Mouse (Mus musculus): Measurements from ENCODE around the gene Map6. TPM values are rescaled to one million over a fixed set of nuclear protein-coding genes. Genes with fewer than 3 reads are reported as not detected.
A peak's percentile ranks its signal among the peaks of the same experiment; 100 is the strongest.

Gene Map6
- total RNA-seq, 2 experiments from 2014 or later = 178 to 182 TPM

DNA sequence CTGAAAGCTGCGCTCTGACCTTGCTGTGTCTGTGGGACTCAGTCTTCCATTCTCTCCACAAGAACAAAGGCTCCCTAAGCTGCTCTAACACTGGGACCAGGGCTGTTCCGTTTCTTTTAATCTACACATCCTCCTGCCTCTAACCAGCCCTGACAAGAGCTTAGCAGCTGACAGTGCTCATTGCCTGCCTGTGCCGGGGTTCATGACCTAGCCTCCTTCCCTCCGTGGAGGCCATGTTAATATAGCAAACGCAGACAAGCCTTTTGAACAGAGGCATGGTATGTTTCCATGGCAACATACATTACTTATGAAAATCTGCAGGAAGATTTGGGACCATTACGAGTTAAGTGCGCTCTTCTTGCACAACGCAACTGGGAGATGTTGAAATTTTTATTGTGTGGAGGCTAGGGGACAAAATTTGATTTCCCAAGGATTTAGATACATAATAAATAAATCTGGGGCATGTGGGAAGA, 45.5 kb downstream of the Map6 start:
- no peak for DNase-seq (ENCODE audit: low spot score in 2 of 2)

DNA sequence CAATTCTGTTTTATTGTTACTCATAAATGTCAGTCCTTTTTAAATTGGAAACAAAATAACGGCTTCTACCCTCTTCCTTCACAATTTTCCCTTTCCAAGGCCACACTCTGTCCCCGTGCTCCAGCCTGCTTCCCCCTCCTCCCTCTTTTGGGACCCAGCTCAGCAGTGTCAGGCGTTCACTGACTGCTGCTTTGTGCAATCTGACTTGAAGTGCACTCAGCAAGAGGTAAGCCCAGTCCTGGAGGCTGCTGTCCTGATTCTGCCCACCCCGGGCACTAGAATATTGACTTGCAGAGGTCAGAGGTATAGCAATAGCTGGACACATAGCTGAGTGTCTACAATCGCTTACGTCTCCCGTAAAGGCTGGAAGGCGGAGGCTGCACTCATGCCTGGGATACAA, 46.0 kb downstream of the Map6 start:
- no peak for DNase-seq (ENCODE audit: low spot score in 2 of 2)

DNA sequence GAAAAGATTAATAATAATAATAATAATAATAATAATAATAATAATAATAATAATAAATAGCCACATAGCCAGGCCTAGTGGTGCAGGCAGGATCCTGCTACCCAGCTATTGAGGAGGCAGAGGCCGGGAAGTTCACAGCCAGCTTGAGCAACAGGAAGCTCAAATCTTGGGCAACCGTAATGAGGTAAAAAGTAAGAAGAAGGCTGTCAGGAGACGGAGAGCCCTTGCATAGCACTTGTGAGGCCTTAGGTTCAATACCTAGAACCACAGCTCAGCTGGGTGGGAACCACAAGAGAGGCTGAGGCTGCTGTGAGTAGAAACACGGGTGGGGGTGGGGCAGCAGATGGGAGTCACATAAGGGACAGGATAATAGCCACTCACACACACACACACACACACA, 47.3 kb downstream of the Map6 start:
- no peak for DNase-seq (ENCODE audit: low spot score in 2 of 2)

DNA sequence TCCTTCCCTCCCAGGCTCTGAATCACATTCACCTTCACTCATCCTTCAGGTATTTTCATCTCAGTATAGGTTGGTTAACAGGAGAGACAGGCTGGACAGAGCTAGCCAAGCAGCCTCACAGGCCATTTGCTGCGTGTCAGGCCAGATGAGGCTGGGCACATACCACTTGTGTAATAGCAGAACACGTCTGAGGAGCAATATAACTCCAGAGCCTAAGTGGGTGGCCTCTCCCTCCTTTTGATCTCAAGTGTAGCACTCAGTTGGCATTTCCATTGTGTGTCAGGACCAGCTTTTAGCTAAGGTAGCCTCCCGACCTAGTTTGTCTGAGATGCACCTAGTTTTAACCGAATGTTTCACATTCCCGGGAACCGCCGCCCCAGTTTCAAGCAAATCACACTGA, 49.0 kb downstream of the Map6 start:
- no peak for DNase-seq (ENCODE audit: low spot score in 2 of 2)

DNA sequence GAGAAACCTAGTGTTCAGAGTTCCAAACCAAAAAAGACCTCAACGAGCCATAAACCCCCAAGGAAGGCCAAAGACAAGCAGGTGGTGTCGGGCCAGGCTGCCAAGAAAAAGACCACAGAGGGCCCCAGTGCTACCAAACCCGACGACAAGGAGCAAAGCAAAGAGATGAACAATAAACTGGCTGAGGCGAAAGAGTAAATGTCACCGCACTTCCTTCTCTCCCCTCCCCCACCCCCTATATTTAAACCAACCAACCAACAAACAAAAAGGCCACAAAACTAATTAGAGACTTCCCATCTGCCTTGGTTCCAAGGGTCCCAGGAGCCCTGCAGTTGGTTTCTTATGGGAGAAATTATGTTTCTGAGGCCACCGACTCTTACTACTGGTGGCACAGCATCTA, 50.2 kb downstream of the Map6 start:
- no peak for DNase-seq (ENCODE audit: low spot score in 2 of 2)

DNA sequence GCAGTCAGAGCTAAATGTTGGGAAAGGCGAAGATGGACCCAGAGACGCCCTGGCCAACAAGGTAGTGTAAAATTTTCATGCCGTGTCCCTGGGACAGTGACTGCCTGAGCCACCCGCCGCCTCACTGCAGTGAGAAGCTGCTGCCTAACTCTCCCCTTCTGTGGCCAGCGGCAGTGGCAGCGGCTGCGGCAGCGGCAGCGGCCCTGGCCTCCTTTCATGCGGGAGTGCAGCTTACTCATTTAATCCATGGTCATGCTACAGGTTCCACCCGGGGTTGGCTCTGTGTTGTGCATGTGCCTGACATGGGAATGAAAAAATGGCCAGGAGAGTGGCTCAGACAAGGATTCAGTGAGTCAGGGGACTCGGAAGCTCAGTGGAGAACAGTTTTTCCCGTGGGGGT, 53.3 kb downstream of the Map6 start:
- no peak for DNase-seq (ENCODE audit: low spot score in 2 of 2)

DNA sequence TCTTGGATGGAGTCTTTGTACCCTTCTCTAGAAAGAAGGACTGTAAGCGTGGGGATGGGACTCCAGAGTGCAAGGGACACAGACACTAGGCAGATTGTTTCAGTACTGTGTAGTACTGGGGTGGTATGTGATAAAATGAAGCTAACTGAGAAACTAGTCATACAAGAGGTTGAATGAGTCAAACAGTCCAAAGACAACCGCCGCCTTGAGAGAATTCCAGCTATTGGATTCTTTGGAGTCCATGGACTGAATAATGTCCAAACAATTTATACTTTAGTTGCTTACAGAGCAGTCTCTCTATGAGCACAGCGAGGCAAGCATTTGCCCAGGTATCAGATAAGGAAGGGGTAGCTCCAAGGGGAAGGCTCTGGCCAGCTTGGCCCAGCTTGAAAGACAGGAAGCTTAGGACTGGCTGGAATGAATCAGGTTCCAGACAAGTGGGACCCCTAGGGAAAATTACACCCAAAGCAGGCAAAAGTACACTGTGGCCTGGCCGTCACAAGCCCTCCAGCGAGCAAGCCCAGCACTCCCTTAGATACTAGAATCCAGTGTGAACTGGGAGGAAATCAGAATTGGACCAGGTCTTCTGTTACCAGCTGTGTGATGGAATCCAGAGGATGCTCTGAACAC, 55.6 kb downstream of the Map6 start:
- DNase-seq (ENCODE audit: low spot score in 2 of 2) = no peak

DNA sequence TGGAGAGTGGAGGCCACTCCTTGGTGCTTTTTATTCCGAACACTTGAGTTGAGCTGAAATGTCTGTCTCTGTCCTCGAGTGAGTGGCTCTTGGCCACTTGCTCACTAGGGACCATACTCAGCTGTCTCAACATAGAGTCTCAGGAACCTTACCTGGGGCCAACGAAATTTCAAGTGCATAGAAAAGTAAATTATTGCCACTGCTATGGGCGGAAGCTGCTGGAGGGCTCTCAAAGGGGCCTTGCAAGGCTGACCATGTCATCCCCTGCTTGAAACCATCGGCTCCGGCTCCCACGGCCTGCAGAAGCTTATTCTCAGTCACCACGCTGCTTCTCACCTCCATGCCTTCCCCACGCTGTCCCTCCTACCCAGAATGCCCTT, 56.1 kb downstream of the Map6 start:
- DNase-seq (ENCODE audit: low spot score in 2 of 2) = no peak

DNA sequence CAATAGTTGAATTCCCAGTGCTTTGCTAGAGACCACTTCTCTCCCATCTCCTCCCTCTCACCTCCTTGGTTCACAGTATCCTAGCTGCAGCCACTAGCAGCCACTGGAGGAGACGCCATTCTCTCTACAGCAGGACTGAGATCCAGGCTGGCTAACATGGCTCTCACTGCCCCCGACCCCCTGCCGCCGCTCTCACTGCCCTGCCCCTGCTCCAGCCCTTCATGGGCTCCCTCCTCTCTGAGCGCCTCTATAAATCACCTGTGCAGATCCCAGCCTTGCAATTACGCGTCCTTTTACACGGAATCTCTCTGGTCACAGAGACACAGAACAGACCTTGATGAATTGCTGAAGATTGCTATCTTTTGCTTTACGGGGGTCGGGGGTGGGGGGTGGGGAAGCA, 57.6 kb downstream of the Map6 start:
- DNase-seq (ENCODE audit: low spot score in 2 of 2) = no peak

DNA sequence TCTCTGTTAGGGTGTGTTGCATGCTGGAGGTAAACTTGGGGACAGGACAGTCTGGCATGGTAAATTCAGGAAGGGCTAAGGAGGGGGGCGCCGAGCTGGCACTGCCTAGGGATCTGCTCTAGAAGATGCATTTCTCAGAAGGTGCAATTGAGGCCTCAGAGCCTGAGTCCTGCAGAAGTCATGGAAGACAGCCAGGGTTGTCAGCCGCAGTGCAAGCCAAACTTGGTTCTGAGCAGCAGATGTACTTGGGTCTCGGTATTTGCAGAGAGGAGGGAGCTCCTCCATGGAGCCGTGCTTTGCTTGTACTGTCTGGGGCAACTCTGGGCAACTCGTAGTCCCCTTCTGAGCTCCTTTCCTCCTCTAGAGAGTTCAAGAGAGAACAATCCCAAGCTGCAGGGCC, 58.9 kb downstream of the Map6 start:
- no peak for DNase-seq (ENCODE audit: low spot score in 2 of 2)

DNA sequence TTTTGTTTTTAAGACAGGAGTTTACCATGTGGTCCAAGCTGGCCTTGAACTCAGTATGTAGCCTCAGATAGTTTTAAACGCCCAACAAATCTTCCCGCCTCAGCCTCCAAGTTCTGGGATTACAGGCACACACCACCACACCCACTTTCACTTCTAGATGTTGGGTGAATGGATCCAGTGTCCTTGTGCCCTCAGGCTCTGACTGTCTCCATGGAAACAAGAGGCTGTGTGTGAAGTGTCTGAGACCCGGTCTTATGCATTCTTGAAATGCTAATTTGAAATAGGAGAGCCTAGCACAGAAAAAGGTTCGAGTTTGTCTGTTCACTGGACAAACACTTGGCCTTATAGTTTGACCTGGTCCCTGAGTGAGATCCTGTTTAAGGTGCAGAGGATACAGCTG, 61.6 kb downstream of the Map6 start:
- DNase-seq (ENCODE audit: low spot score in 2 of 2) = no peak

DNA sequence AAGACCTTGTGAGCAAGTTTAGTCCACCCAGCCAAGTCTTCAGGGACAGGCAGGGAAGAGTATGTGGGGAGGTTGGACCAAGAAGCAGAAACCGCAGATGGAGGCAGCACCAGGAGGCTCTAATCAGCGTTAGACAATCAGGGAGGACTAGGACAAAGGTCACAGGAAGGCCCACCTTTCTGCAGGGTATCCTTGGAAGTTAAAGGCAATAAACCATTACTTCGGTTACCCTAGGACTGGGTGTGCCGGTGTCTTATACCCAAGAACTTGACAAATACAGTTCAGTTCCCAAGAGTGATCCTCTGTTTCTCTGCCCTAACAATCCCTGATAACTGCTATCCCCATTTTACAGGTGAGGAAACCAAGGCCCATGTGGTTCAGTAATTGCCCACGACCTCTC, 62.8 kb downstream of the Map6 start:
- DNase-seq (ENCODE audit: low spot score in 2 of 2) = no peak

DNA sequence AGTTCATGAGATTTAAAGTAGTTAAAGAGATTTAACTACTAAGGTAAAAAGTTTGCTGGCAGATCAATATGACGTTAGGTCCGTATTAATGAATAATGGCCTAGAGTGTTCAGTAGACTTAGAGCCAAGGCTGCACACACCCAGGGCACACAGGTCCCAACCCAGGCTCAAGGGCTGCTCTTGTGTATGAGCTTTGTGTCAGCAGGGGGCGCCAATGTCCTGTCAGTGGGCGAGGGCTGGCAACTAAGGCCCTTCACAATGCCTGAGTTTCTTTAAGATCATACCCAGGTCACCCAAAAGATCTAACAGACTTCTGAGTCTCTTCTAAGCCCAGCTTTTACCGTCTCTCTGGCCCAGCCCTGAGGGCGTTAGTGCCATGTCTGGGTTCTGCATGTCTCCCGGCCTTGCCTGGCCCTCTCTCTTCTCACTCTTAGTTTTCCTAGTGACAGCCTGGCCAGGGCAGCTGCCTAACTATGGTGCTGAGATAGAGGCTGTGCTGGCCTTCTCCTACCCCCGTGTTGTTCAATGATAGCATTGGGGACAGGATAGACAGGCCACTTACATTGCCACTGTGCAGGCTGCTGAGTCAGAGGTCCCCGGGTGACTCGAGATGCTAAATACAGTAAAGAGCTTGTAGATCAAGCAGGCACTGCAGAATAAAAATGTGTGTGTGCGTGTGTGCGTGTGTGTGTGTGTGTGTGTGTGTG, 65.7 kb downstream of the Map6 start:
- peak; percentile 84 to 87 for DNase-seq (ENCODE audit: low spot score in 2 of 2)

DNA sequence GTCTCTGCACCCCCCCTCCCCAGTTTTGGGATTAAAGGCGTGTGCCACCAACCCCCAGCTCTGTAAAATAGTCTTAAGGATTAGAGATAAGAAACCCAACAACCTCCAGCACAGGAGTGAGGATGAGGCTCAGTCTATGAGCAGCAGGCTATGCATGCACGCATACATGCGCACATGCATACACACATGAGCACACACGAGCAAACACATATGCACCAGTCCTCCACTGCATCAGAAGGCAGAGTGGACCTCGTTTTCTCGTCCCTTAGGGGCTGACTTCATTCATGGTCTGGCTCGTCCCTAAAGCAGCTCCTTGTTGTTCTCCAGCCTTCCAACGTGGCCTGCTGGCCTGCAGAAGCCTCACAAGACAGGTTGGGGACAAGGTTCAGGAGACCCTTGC, 73.5 kb downstream of the Map6 start:
- DNase-seq (ENCODE audit: low spot score in 2 of 2) = no peak

DNA sequence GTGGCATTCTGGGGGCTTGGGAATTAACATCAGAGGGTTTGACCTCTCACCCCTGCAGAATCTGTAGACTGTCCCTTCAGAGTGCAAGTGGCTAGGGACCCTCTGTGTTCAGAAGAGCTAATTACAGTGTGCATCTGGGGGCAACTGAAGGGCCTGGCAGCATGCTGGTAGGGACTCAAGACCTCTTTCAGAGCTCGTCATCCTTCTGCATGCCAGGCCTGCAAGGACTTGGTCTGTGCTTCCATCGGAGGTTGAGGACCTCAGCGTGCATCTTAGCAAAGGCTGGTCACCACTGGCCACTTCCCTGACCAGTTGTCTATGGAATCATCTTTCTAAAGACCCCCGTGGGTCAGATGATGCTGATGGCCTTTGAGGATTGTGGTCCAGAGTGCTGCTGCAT, 76.3 kb downstream of the Map6 start:
- DNase-seq (ENCODE audit: low spot score in 2 of 2) = no peak

DNA sequence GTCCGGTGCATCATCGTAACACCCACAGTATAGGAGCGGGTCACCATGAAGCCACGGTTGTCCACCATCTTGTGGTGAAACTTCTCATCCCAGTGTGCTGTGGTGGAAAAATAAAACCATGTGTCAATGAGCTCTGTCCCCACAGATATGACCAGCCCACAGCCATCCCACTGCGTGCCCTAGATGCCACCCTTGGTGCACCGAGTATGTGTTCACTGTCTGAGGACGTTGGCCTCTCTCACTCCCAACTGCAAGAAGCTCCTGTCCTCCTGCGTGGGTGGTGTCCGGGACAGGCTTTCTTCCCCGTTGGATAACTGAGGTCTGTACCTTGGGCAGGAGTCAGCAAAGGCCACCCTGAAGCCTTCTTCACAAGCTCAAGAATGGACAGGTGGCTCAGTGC, 80.0 kb downstream of the Map6 start:
- no peak for DNase-seq (ENCODE audit: low spot score in 2 of 2)

DNA sequence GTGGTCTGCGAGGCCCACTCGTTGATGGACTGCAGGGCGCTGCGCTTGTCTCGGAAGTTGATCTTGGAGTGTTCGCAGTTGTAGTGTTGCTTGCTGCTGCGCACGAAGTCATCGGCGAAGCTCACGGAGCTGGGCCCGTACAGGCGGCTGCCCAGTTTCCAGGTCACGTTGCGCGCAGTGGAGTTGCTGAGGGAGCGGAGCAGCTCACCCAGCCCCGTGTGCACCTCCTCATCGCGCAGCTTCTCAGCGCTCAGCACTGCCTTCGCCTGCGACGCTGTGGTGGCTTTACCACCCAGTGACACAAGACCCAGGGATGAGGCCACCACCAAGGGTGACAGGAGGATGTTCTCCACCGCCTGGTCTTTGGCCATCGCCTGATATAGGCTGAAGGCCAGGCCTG, 81.6 kb downstream of the Map6 start:
- DNase-seq (ENCODE audit: low spot score in 2 of 2) = no peak

DNA sequence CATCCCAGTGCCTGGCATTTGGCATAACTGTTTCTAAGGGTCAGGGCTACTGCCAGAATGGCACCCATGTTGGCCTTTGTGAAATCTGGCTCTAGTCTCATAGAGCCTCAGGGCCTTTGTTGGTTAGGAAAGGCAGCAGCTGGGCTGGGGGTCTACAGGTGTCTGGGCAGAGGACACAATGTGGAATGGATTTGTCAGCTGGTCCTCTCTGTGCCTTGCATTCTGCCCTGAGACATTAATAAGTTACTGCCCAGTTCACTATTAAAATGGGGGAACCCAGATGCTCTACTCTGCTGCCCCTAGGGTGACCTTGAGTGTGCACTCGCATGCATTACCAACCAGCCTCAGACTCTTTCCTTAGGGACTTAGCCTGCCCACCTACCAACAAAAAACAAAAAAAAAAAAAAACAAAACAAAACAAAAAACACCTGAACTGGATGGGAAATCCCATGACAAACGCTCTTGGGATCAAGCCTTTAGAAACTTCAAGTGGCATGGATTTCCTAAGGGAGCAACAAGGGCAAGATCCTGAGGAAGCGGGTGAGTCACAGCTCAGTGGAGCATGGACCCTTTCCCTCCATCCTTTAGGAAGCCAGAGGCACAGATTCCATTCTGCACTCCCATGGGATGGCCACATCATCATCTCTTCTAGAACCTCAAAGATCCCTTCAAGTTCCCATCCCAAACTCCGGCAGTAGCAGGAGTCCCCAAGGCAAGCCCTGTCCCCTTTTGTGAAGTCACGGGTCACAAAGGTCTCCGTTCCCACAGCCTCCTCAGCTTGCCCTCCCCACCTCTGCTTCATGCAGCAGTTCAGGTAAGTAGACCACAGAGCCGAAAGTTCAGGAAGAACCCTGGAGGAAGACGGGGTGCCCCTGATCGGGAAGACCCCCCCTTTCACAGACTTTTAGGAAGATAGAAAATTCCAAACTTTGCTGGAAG, 82.8 kb downstream of the Map6 start:
- DNase-seq (ENCODE audit: low spot score in 2 of 2) = no peak

DNA sequence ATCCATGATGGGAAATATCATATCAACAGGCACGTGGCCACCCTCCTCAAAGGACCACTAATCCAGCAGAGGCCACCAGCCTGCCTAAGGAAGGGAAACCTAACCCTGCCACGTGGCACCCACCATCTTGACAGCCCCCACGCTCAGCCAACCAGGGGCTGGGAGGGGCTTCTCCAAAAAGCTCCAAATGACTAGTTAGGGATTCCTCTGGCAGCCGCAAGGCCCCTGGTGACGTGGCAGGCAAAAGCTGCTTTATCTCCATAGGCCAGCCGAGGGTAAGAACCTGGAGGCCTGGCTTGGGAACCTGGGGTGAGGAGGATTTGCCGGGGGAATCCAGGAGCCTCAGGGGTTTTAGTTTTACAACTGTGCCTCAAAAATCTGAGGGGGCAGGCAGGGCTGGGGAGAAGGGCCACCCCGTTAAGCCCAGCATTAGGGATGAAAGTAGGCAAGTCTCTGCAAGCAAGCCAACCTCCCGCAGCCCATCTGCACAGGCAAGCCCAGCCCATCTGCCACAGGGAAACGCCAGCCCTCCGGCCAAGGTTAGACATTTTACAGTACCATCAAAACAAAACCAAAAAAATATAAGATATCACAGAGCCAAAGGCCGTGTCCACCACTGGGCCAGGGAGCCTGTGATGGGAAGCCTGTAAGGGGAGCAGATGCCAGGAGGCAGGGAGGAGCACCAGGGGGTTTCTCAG, 84.0 kb downstream of the Map6 start:
- DNase-seq (ENCODE audit: low spot score in 2 of 2) = peak in 1 of 2 experiments; percentile 36

DNA sequence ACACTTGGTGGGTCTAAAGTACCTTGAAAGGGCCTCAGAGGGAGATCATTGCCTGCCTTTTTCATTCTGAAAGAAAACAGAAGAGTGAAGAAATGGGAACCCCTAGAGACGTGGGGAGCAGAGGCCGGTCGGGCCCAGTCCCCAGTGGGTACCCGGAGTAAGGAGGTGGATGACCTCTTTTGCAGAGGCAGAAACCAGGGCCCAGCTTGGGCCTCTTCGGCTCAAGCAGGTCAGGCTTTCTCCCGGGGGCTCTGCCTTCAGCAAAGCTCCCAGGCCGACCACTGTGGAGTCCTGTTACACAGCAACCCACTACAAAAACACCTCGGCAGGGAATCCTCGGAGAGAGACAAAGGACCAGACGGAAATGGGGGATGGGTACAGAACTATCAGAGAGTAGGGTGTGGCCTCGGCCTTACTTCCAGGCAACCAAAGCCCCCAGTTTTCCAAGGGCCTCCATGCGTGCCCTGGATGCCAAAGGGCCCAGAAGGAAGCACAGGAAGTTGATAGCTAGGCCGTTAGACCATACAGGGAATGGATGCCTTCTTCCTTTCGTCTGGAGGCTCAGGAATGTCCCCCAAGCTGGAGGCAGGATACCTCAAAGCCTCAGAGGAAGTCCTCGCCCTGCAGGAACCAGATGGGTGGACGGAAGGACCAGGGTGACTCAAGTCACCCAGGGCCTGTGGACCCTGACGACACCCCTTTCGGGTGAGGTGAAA, 84.7 kb downstream of the Map6 start:
- DNase-seq (ENCODE audit: low spot score in 2 of 2) = peak; percentile 35 to 38

Measured in layer of hippocampus, postnatal 10 days (tissue).